Mouse (Mus musculus) lung, embryonic 15.5 days (tissue): ENCODE results near the gene Mup5. TPM values are rescaled to one million over a fixed set of nuclear protein-coding genes. Genes with fewer than 3 reads are reported as not detected.
"Not testable (repeated sequence)": the region's sequence is repeated elsewhere in the genome, so short reads cannot be mapped to it uniquely, and the experiment has no call there.

ENCODE experiments used
- ATAC-seq: fragments of 200-750 bp; cut with Nextera tagmentation; 2 replicates; pipeline ENCODE4 v1.8.0; 2017; ENCODE audit warnings: moderate number of reproducible peaks, borderline replicate concordance; ENCODE audit not compliant: low FRiP score, low TSS enrichment; ENCODE audit errors: extremely low read depth
- H3K27ac ChIP-seq: fragments of 300-500 bp; sonication (generic); 2 replicates; pipeline ENCODE4 v1.5.1; 2015; ENCODE audit warnings: moderate library complexity, mild to moderate bottlenecking, inconsistent platforms
- H3K27me3 ChIP-seq: fragments of 300-500 bp; sonication (generic); 2 replicates; pipeline ENCODE4 v1.6.1; 2015; ENCODE audit warnings: inconsistent platforms
- H3K36me3 ChIP-seq: fragments of 300-500 bp; sonication (generic); 2 replicates; pipeline ENCODE4 v1.6.1; 2015; ENCODE audit warnings: inconsistent platforms
- H3K4me1 ChIP-seq: fragments of 300-500 bp; sonication (generic); 2 replicates; pipeline ENCODE4 v1.6.1; 2015; ENCODE audit warnings: inconsistent platforms
- H3K4me2 ChIP-seq: fragments of 300-500 bp; sonication (generic); 2 replicates; pipeline ENCODE4 v1.6.1; 2015; ENCODE audit warnings: inconsistent platforms, mild to moderate bottlenecking, moderate library complexity
- H3K4me3 ChIP-seq: fragments of 300-500 bp; sonication (generic); 2 replicates; pipeline ENCODE4 v1.5.1; 2015; ENCODE audit warnings: mild to moderate bottlenecking, inconsistent platforms
- H3K9ac ChIP-seq: fragments of 300-500 bp; sonication (generic); 2 replicates; pipeline ENCODE4 v1.6.1; 2015; ENCODE audit warnings: inconsistent platforms
- H3K9me3 ChIP-seq: fragments of 300-500 bp; sonication (generic); 2 replicates; pipeline ENCODE4 v1.6.1; 2016; ENCODE audit warnings: inconsistent platforms
- WGBS: fragments of 180-500 bp; shearing (Covaris S2); methylation state at CpG from one replicate; pipeline ENCODE4 v1.1.7; 2015; 5-methylcytosine and 5-hydroxymethylcytosine counted together
- polyA plus RNA-seq: library from polyadenylated mRNA; unstranded; fragments of >200 nt; fragmentation: Nextera tagmentation; extraction: Ambion mirVana; gene quantifications from 2 replicates; pipeline ENCODE4 v1.2.1, GENCODE M21; 2015

Gene Mup5
- not detected in 2 replicates for polyA plus RNA-seq

DNA sequence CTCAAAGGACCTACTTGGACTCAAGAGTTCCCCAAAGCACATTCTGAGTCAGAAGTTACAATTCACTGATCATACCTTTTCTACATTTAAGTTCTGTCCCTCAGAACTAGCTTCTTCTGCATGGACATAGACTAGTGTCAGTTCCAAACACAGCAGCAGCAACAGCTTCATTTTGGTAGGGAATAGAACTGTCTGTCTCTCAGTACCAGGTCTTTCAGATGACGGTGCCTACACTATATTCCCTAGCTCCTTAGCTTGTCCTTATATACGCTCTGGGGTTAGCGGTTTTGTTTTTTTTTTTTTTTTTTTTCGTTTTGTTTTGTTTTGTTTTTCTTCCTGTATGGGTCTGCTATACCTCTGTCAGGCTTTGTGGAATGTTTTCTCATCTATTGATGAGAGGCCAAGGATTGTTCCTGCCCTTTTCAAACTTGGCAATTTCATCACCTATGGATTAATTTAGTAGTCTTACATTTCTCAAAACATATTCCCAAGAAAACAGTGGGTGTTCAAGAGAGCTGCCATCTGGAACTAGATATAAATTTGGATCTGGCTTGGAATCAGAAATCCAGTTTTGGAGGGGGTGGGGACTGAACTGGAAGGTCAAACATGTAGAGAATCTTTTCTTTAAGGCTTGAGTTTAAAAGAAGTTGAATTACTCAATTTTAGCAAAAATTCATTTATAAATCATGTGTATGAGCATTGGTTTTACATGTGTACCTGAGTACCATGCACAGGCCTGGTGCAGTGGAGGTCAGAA, at the start of gene Mup5:
Gene Mup5 (minus strand): TSS at position 282 of the 757 bp plus-strand sequence.
- Histone ChIP-seq H3K27me3 (no peaks in the 10 kb centered on the region), H3K4me3 (no peak within 1 kb of the TSS), H3K4me2 (no peak within 1 kb of the TSS), H3K36me3 (no peaks in the 10 kb centered on the region), H3K4me1 (no peaks in the 10 kb centered on the region), H3K9ac (no peak within 1 kb of the TSS), H3K9me3 (0 out of 2 replicates have a peak, but pooled peaks cover 4% of the 10 kb centered on the region), H3K27ac (no peak within 1 kb of the TSS)
- ATAC-seq, result no peak
- 63% methylated on average over 4 of the region's 4 CpGs for WGBS

GRCm38 (mm10) chr4:61858160-61858559, 23.1 kb upstream of the Mup5 start:
- H3K36me3 ChIP-seq, result no peaks in the 10 kb centered on the region
- H3K9ac ChIP-seq, result no peak overlapping the region
- no peak for ATAC-seq
- H3K27me3 ChIP-seq, result no peaks in the 10 kb centered on the region
- 48% methylated on average over 4 of the region's 4 CpGs for WGBS
- H3K4me3 ChIP-seq, result no peak overlapping the region
- no peak overlapping the region for H3K4me2 ChIP-seq
- no peak overlapping the region for H3K27ac ChIP-seq
- no peaks in the 10 kb centered on the region for H3K4me1 ChIP-seq
- H3K9me3 ChIP-seq, result no peaks in the 10 kb centered on the region

DNA sequence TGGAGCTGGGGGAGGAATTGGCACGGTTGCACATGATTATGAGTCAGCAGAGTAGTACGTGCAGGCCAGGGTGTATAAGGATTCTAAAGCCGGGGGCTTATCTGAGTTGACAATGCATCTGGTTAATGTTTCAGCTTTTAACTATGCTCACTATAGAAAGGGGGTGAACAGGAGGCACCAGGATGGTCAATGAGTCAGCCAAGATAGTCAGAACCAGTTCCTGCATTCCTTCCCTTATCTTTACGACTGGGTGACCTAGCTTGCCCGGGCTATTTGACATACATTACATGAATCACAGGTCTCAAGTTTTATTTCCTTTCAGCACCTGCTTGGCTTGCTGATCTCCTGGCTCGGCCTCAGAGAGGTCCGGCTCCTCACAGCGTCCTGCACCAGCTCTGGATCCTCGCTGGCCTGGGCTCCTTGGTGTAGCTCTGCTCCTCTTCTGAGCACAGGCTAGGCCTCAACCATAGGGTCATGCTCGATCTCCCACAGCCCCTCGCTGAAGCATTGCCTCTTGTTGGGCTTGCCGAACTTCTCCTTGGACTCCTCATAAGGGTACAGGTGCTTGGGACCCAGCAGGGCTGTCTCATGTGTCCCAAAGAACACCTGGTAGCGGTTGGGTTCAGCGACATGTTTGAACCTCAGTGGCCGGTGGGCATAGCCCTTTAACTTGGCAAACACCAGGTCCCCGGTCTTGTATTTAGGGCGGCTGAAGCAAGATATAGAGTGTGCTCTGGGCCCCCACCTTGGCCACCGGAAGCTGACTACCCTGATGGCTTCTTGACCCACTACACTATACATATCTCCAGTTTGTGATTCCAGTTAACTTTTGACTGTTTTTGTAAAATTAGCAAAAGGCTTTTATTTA, 21.0 kb upstream of the Mup5 start:
- WGBS, result 75% methylated on average over 18 of the region's 18 CpGs
- Histone ChIP-seq H3K4me2 (no peak overlapping the region), H3K36me3 (no peaks in the 10 kb centered on the region), H3K27me3 (no peaks in the 10 kb centered on the region), H3K27ac (no peak overlapping the region), H3K4me1 (no peaks in the 10 kb centered on the region), H3K9ac (no peak overlapping the region), H3K4me3 (no peak overlapping the region), H3K9me3 (no peaks in the 10 kb centered on the region)
- ATAC-seq, result peak; percentile 70

DNA sequence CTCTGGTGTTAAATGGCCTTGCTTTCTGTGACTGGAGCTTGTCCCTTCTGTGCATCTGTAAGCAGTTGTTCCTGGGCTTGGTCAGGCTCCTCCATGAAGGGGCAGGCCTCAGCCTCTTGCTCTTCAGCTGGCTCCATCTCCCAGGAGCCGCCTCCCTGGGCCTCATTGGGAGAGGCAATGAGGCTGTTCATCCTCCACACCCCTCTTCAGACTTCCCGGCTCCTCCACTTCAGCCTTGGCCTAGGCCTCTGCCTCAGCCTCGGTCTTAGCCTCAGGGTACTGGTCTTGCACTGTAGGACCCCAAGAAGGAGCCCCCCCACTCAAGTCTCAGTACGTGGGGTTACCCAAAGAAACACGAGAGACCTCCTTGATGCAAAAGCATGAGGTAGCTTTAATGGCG, 20.3 kb upstream of the Mup5 start:
- no peak for ATAC-seq
- H3K4me1 ChIP-seq, result no peaks in the 10 kb centered on the region
- no peak overlapping the region for H3K9ac ChIP-seq
- H3K27me3 ChIP-seq, result no peaks in the 10 kb centered on the region
- no peak overlapping the region for H3K27ac ChIP-seq
- no peak overlapping the region for H3K4me3 ChIP-seq
- no peak overlapping the region for H3K4me2 ChIP-seq
- H3K9me3 ChIP-seq, result no peaks in the 10 kb centered on the region
- 80% methylated on average over 6 of the region's 6 CpGs for WGBS
- no peaks in the 10 kb centered on the region for H3K36me3 ChIP-seq

- no peak overlapping the region for H3K27ac ChIP-seq
- H3K4me1 ChIP-seq, result no peaks in the 10 kb centered on the region
- 76% methylated on average over 5 of the region's 5 CpGs for WGBS
- no peaks in the 10 kb centered on the region for H3K36me3 ChIP-seq
- no peaks in the 10 kb centered on the region for H3K9me3 ChIP-seq
- H3K9ac ChIP-seq, result no peak overlapping the region
- H3K27me3 ChIP-seq, result no peaks in the 10 kb centered on the region
- H3K4me3 ChIP-seq, result no peak overlapping the region
- ATAC-seq, result no peak; the same call in 1 of the 2 replicates
- H3K4me2 ChIP-seq, result no peak overlapping the region
Observed at GRCm38 (mm10) chr4:61844758-61845455, 9.9 kb upstream of the Mup5 start.

DNA sequence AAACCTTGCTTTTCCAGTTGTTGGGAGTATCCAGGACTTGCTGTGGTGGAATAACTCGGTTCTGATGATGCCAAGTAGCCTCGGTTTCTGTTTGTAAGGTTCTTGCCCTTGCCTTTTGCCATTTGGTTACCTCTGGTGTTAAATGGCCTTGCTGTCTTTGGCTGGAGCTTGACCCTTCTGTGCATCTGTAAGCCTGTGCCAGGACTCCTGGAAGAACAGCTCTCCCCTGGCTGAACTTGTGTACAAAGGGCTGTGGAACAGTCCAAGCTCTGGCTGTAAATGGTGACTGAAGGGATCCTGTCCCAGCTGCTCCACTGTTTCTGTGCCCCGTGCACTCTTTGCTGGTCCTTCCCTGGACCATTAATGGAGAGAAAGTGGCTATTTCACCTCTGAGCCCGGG, 5.8 kb downstream of the Mup5 start:
- H3K27ac ChIP-seq, result no peak overlapping the region
- no peak overlapping the region for H3K4me3 ChIP-seq
- no peaks in the 10 kb centered on the region for H3K36me3 ChIP-seq
- 62% methylated on average over 4 of the region's 4 CpGs for WGBS
- no peaks in the 10 kb centered on the region for H3K27me3 ChIP-seq
- H3K4me1 ChIP-seq, result no peaks in the 10 kb centered on the region
- no peak overlapping the region for H3K9ac ChIP-seq
- peaks cover 4% of the 10 kb centered on the region; the same call in 1 of the 2 replicates for H3K9me3 ChIP-seq
- no peak for ATAC-seq
- H3K4me2 ChIP-seq, result no peak overlapping the region

- Histone ChIP-seq H3K9me3 (no peaks in the 10 kb centered on the region; the same call in 1 of the 2 replicates), H3K4me1 (no peaks in the 10 kb centered on the region), H3K9ac (no peak overlapping the region), H3K4me3 (no peak overlapping the region), H3K4me2 (no peak overlapping the region), H3K27ac (no peak overlapping the region), H3K36me3 (no peaks in the 10 kb centered on the region), H3K27me3 (no peaks in the 10 kb centered on the region)
- 90% methylated on average over 15 of the region's 15 CpGs for WGBS
- ATAC-seq, result no peak; the same call in 1 of the 2 replicates
Observed at GRCm38 (mm10) chr4:61823185-61823584, 11.8 kb downstream of the Mup5 start.

DNA sequence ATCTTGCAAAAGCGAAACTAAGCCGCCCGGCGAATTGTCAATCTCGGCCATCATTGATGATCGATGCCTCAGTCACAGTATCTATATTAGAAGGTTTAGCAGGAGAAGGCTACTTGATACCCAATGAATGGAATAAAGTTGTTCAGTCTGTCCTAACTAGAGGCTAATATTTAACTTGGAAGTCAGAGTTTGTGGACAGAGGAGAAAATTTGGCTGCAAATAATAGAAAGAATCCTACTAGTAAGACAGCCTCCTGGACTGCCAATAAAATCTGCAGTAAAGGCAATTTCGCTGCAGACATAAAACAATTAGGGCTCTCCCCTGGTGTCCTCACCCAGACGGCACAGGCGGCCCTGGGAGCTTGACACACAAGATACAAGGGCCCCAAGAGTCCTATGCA, 12.5 kb downstream of the Mup5 start:
- not testable (repeated sequence) for H3K27ac ChIP-seq, H3K9ac ChIP-seq, H3K4me3 ChIP-seq, H3K4me1 ChIP-seq, H3K4me2 ChIP-seq, H3K9me3 ChIP-seq, ATAC-seq, H3K27me3 ChIP-seq, H3K36me3 ChIP-seq
- WGBS, result 94% methylated on average over 9 of the region's 9 CpGs

DNA sequence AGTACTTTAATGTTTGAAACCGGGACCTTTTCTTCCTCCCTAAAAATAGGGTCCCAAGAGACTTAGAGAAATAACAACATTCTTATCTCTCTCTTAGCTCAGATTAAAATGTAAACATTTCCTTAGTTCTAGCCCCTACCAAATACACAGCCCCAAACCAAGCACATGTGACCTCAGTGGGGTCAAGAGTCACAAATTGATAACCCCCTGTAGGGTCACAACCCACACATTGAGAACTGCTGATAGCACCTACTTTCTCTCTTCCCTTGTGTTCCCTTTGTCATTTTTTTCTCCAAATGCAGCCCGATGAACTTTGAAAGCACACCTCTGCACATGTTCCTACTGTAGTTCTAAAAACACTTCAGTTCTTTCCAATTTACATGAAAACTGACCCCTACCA, 19.4 kb downstream of the Mup5 start:
- no peak overlapping the region for H3K4me2 ChIP-seq
- no peak overlapping the region for H3K9ac ChIP-seq
- 4% methylated on average over 2 of the region's 2 CpGs for WGBS
- no peaks in the 10 kb centered on the region for H3K4me1 ChIP-seq
- H3K27ac ChIP-seq, result no peak overlapping the region
- no peaks in the 10 kb centered on the region for H3K27me3 ChIP-seq
- H3K9me3 ChIP-seq, result no peaks in the 10 kb centered on the region
- H3K4me3 ChIP-seq, result no peak overlapping the region
- ATAC-seq, result no peak
- no peaks in the 10 kb centered on the region for H3K36me3 ChIP-seq

GRCm38 (mm10) chr4:61813435-61813834, 21.6 kb downstream of the Mup5 start:
- ATAC-seq, result no peak
- Histone ChIP-seq H3K9me3 (no peaks in the 10 kb centered on the region), H3K4me2 (no peak overlapping the region), H3K27ac (no peak overlapping the region), H3K36me3 (no peaks in the 10 kb centered on the region), H3K4me3 (no peak overlapping the region), H3K4me1 (no peaks in the 10 kb centered on the region), H3K9ac (no peak overlapping the region), H3K27me3 (no peaks in the 10 kb centered on the region)

GRCm38 (mm10) chr4:61811193-61811592, 23.8 kb downstream of the Mup5 start:
- not testable (repeated sequence) for H3K9me3 ChIP-seq, H3K4me1 ChIP-seq, H3K36me3 ChIP-seq, H3K4me3 ChIP-seq, H3K4me2 ChIP-seq, H3K27me3 ChIP-seq, ATAC-seq, H3K9ac ChIP-seq, H3K27ac ChIP-seq
- 17% methylated on average over 2 of the region's 2 CpGs for WGBS

GRCm38 (mm10) chr4:61808926-61809325, 26.1 kb downstream of the Mup5 start:
- not testable (repeated sequence) for H3K4me1 ChIP-seq, ATAC-seq, H3K4me2 ChIP-seq, H3K4me3 ChIP-seq, H3K9me3 ChIP-seq, H3K27ac ChIP-seq, H3K27me3 ChIP-seq, H3K36me3 ChIP-seq, H3K9ac ChIP-seq
- 71% methylated on average over 3 of the region's 3 CpGs for WGBS
